Mouse (Mus musculus) kidney, adult 2 months (tissue): ENCODE results near the gene Ccnk.

ENCODE experiments used
- CTCF ChIP-seq: fragments of 200-500 bp; conservative IDR thresholded peaks from 2 replicates; pipeline ENCODE4 v1.5.1; 2011; ENCODE audit warnings: low read depth, mild to moderate bottlenecking, control low read depth, low read length, moderate library complexity, mixed read lengths; ENCODE audit not compliant: insufficient read depth, insufficient read length
- POLR2A ChIP-seq: fragments of 200-500 bp; IDR thresholded peaks from one replicate; pipeline ENCODE4 v1.6.1; 2011; ENCODE audit warnings: low read depth, low read length, control low read depth

GRCm38 (mm10) chr12:108168909-108169308, 10.5 kb upstream of the Ccnk start:
- no peak for TF ChIP-seq CTCF
- TF ChIP-seq POLR2A, result no peak
